Mouse (Mus musculus): Measurements from ENCODE around the gene Psme1.

DNA sequence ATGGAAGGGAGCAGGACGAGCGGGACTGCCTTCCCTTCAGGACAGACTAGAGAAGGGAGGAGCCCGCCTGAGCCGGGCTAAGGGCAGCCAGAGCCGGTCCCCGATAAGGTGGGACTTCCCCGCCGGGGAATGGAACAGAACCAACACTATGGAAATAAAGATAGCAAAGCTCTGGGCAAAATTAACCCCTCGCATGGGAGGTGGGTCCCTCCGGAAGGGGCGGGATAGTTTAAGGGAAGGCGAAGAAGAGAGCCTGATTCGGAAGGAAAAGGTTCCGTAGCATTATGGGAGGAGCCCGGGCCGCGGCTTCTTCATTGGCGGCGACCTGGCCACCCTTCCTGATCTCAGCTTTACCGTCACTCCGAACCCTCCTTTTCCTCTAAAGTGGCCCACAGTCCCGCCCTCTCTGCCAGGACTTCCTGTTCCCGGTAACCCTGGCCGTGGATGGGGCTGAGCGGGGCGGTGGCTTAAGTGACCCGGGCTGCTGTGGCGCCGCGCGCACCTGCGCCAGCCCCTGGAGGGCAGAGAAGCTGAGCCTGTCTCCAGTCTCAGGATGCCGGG lies 13.5 kb downstream of the Psme1 start, which contains the start of gene Rnf31:
- TF ChIP-seq CTCF (IDR thresholded peaks at IDR 0.05 in 2 of 3, conservative IDR thresholded peaks at IDR 0.05 in 1 of 3; ENCODE audit: control insufficient read depth in 1 of 3, insufficient read depth in 1 of 3, low read depth in 2 of 3, low read length in 3 of 3, poor library complexity in 1 of 3, severe bottlenecking in 1 of 3) (no peak), KAT2A (conservative IDR thresholded peaks at IDR 0.05; ENCODE audit: low read depth, low read length) (peak; percentile 62; the same call in 1 of the 2 replicates)
